Mouse (Mus musculus) heart, adult 11 months (tissue): ENCODE data around the gene Phactr4.

ENCODE experiments used
- DNase-seq: peaks from one replicate; pipeline ENCODE4 v3.0.0; 2022

Gene Phactr4

DNA sequence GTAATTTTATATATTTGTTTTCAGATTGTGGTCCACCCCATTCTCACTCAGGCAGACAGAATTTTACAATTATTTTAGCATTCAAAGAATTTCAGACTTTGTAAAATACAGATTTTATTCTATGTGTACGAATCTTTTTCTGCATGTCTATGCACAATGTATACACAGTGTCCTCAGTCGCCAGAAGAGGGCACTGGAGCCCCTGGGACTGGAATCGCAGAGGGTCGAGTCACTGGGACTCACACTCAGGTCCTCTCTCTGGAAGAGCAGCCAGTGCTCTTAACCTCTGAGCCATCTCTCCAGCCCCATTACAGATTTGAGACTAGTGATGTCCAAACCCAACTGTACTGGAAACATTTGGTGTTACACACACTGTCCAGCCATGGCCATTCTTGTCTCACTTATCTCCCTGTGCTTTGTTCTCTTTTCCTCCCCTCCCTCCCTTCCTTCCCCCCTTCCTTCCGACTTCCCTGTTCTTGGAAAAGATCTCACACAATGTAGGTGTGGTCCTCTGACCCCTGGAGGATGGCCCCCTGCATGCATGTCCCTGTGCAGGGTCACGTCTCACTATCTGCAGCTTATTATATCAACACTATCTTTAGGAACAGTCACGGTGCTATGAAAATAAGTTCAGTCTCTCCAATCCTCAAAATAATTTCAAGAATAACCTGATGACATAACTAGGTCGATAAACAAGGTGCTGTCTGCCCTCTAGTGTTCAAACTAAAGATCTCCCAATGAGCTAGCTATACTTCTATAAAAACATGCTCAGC, 10.8 kb downstream of the Phactr4 start:
- DNase-seq: peak; percentile 97

DNA sequence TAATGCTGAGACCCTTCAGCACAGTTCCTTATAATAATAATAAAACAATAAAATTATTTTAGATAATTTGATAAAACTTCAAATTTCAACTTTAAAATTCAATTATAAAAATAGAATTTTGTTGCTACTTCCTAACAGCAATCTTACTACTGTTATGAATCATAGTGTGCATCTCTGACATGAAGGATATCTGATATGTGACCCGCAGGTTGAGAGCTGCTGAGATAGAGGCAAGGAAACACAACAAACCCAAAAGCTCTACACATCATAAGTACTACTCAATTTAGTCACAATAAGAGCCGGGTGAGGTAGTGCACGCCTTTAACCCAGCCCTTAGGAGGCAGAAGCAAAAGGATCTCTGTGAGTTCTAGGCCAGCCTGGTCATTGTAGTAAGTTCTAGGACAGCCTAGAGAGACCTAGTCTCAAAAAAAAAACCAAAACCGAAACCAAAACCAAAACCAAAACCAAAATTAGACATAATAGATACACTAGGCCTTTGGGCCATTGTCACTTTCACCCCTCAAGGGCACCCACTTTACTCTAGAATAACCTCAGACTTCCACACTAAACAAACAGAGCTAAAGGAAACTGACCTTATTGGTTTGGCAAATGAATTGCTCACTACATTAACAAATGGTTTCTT, 12.6 kb downstream of the Phactr4 start:
- no peak for DNase-seq

- no peak for DNase-seq
Measured at GRCm38 (mm10) chr4:132406393-132407189, 15.7 kb downstream of the Phactr4 start.

GRCm38 (mm10) chr4:132404588-132404987, 17.7 kb downstream of the Phactr4 start:
- no peak for DNase-seq

GRCm38 (mm10) chr4:132403063-132403660, 19.1 kb downstream of the Phactr4 start:
- no peak for DNase-seq

DNA sequence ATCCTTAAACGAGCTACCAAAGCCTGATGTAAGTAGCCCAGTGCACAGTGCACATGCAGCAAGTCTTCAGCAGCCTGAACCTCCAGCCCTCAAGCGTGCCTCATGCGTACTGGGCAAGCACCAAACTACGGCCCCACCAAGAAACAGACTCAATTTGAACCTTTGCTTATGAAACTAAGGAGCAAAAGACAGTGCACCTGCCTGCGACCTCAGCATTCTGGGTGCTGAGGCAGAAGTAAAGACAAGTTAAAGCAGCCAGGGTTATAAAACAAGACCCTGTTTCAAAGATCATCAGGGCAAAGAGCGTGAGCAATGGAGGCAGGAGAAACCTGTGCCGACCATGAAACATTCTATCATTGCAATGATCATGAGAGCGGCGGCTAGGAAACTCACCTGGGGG, 21.3 kb downstream of the Phactr4 start:
- DNase-seq: no peak

DNA sequence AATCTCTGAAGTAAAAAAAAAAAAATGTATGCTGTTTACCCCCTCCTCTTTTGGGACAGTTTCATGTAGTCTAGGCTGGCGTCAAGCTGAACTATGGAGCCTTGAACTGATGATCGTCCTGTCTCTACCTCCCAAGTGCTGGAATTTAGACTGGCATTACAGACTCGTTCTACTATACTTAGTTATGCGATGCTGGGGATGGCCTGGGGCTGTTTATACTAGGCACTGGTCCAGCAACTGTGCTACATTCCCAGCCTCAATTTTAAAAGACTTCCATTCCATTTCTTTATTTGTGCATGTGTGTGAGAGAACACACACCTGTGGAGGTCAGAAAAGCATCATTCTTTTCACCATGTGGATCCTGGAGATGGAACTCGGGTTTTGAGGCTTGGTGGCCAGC, 23.4 kb downstream of the Phactr4 start:
- DNase-seq: no peak

- DNase-seq: peak; percentile 99
Measured at GRCm38 (mm10) chr4:132398045-132398774, 24.1 kb downstream of the Phactr4 start.

- DNase-seq: no peak
Measured at GRCm38 (mm10) chr4:132397120-132397519, 25.2 kb downstream of the Phactr4 start.

DNA sequence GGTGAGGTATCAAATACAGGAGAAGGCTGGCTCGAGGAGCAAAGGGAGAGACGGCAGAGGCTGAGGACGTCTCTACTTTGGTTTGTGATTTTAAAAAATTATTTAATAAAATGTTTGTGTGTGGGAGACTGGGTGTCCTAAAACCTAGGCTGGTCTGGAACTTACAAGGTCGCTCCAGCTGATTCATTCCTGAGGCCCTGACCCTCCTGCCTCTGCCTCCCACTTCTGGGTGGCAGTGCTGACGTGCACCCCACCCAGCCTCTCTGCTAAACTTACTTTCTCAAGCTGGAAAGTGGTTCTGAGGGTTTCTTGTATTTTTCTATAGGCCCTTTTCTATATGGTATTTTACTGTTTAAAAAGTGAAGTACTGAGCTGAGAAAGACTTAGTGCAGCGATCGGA, 26.0 kb downstream of the Phactr4 start:
- DNase-seq: no peak

DNA sequence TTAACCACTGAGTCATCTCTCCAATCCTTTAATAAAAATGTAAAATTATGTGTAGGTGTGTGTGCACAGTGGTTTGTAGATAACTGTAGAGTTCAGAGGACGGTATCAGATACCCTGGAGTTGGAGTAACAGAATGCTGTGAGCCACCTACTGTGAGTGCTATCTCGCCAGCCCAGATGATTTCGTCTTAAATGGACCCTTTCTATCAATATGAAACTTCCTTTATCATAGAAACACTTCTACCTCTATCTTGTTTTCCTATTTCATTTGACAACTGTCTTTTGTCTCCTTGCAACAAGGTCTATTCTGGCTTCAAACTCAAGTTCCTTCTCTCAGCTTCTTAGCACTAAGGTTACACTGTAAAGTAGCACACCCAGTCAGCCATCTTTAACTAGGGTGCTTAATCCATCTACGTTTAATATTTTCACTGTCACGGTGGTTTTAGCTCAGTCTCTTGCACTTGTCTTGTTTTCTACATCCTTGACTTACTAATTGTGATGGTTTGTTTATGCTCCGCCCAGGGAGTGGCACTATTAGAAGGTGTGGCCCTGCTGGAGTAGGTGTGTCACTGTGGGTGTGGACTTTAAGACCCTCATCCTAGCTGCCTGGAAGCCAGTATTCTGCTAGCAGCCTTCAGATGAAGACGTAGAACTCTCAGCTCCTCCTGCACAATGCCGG, 31.1 kb downstream of the Phactr4 start:
- no peak for DNase-seq

- no peak for DNase-seq
Measured at GRCm38 (mm10) chr4:132389302-132389701, 33.0 kb downstream of the Phactr4 start.

- DNase-seq: peak; percentile 98
Measured at GRCm38 (mm10) chr4:132387617-132388016, 34.7 kb downstream of the Phactr4 start.

DNA sequence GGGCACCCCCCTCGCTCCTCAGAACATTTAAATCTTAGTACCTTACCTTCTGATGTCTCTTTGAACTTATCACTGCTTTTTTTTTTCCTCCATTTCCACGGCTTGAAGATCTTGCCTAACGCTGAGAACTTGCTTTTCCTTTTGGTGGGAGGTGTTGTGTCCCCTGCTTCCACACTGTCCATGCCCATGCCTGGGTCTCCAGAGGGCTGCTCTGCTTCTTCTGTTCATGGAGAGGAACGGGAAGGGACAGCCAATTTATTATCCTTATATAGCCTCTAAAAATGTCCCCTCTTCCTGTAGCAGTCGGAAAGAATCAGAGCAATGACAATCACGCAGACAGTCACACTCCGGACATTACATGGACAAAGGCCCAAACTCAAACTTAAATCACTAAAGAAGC, 35.4 kb downstream of the Phactr4 start:
- peak; percentile 97 for DNase-seq

DNA sequence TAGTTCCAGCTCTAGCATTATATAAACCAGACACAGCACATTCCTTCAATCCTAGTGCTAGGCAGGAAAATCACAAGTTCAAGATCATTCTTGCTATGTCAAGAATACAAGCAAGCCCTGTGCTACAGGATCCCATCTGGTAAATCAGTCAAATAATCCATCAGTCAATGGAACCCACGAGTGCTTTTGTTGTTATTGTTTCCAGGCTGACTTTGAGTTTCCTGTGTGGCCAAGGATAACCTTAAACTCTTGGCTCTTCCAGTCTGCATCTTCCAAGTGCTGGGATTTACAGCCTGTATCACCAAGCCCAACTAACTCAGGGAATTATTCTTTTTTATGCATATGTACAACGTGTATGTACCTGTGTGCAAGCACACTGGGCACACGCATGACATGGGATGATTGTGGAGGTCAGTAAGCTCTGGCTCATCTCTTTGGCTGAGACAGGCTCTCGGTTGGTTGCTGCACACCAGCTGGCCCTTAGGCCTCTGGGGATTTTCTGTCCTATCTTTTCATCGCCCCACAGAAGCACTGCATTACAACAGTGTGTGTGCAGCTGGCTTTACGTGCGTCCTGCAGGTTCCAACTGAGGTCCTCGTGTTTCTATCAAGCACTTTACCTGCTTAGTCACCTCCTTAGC, 36.4 kb downstream of the Phactr4 start:
- peak; percentile 96 for DNase-seq

GRCm38 (mm10) chr4:132383455-132383854, 38.8 kb downstream of the Phactr4 start:
- DNase-seq: peak; percentile 96

DNA sequence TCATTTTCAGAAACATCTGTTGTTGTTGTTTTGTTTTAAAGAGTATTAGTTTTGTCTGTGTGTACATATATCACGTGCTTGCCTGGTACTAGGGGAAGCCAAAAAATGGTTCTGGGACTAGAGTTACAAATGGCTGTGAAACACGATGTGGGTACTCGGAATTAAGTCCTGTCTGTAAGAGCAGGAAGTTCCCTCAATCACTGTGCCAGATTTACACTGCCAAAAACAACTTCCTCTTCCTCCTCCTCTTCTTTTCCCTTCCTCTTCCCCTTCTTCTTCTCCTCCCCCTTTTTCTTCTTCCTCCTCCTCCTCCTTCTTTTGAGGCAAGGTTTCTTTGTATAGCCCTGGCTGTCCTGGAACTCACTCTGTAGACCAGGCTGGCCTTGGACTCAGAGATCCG, 40.0 kb downstream of the Phactr4 start:
- DNase-seq: no peak

- DNase-seq: no peak
Measured at GRCm38 (mm10) chr4:132380965-132381616, 41.2 kb downstream of the Phactr4 start.

- no peak for DNase-seq
Measured at GRCm38 (mm10) chr4:132373820-132374219, 48.5 kb downstream of the Phactr4 start.

GRCm38 (mm10) chr4:132369953-132370750, 52.1 kb downstream of the Phactr4 start:
- DNase-seq: peak; percentile 93
